ENCODE assay signal across 8 mouse cellular contexts in genomic region chr12:83630936-83631335, GRCm38 (mm10). TPM values are rescaled to one million over a fixed set of nuclear protein-coding genes. Genes with fewer than 3 reads are reported as not detected.
DNase-seq lines count a peak whose midpoint lies in the region; ATAC-seq lines count a peak whose summit lies in the region.
"Not testable (repeated sequence)": the region's sequence is repeated elsewhere in the genome, so short reads cannot be mapped to it uniquely, and the experiment has no call there.

Rbm25 (plus strand) TSS chr12:83631236.

- H3K27ac ChIP-seq in brown adipose tissue, adult 24 weeks (replicated peaks; ENCODE audit: low read depth, low read length) = peak within 1 kb of the TSS; percentile 93
- peak within 1 kb of the TSS; percentile 96 for H3K27ac ChIP-seq in forebrain, embryonic 16.5 days (ENCODE audit: low read length)
- H3K27ac ChIP-seq in heart, embryonic 14.5 days (replicated peaks in 1 of 2; ENCODE audit: control insufficient read depth in 1 of 2, insufficient read depth in 1 of 2, low read depth in 2 of 2, low read length in 2 of 2) = peak within 1 kb of the TSS; percentile 95 to 97
- H3K27ac ChIP-seq in intestine, embryonic 15.5 days = peak within 1 kb of the TSS; percentile 97
- H3K27ac ChIP-seq in lung, embryonic 15.5 days = peak within 1 kb of the TSS; percentile 93
- peak within 1 kb of the TSS; percentile 97 for H3K27ac ChIP-seq in neural tube, embryonic 13.5 days (replicated peaks)

- H3K4me3 ChIP-seq in brown adipose tissue, adult 24 weeks (ENCODE audit: insufficient read depth, low read depth, low read length) = peak within 1 kb of the TSS; percentile 87
- peak within 1 kb of the TSS; percentile 100 for H3K4me3 ChIP-seq in forebrain, embryonic 16.5 days (replicated peaks; ENCODE audit: low read length)
- H3K4me3 ChIP-seq in heart, embryonic 14.5 days (ENCODE audit: control insufficient read depth in 1 of 2, insufficient read depth in 1 of 2, low read depth in 1 of 2, low read length in 2 of 2) = peak within 1 kb of the TSS; percentile 80 to 95
- peak within 1 kb of the TSS; percentile 86 for H3K4me3 ChIP-seq in intestine, embryonic 15.5 days (replicated peaks)
- H3K4me3 ChIP-seq in lung, embryonic 15.5 days = peak within 1 kb of the TSS; percentile 61
- peak within 1 kb of the TSS; percentile 97 for H3K4me3 ChIP-seq in neural tube, embryonic 13.5 days

- H3K9me3 ChIP-seq in forebrain, embryonic 16.5 days (ENCODE audit: control insufficient read depth, low read length); heart, embryonic 14.5 days (ENCODE audit: control insufficient read depth, low read length); intestine, embryonic 15.5 days; lung, embryonic 15.5 days; neural tube, embryonic 13.5 days: not testable (repeated sequence)

- not testable (repeated sequence) for H3K36me3 ChIP-seq in forebrain, embryonic 16.5 days (ENCODE audit: control insufficient read depth, insufficient read depth); intestine, embryonic 15.5 days; lung, embryonic 15.5 days; neural tube, embryonic 13.5 days
- H3K36me3 ChIP-seq in heart, embryonic 14.5 days (ENCODE audit: control insufficient read depth, insufficient read depth, low read length) = peaks cover 11% of the 10 kb centered on the region

- ATAC-seq in CD4-positive, CD25-positive, alpha-beta regulatory T cell, adult 4 months; forebrain, embryonic 16.5 days; heart, embryonic 14.5 days (ENCODE audit: insufficient number of reproducible peaks, insufficient read depth, low FRiP score, low read depth); intestine, embryonic 15.5 days; lung, embryonic 15.5 days (ENCODE audit: borderline replicate concordance, extremely low read depth, low FRiP score, low TSS enrichment); neural tube, embryonic 13.5 days (ENCODE audit: low read depth): not testable (repeated sequence)

- intact Hi-C loops in left cerebral cortex, postnatal 14 days (cut with DNase I) = not testable (repeated sequence)

- peak within 1 kb of the TSS; percentile 70 for H3K9ac ChIP-seq in forebrain, embryonic 16.5 days (replicated peaks; ENCODE audit: low read depth, low read length)
- H3K9ac ChIP-seq in heart, embryonic 14.5 days (ENCODE audit: low read length) = peak within 1 kb of the TSS; percentile 99
- H3K9ac ChIP-seq in intestine, embryonic 15.5 days = peak within 1 kb of the TSS; percentile 90
- H3K9ac ChIP-seq in lung, embryonic 15.5 days = peak within 1 kb of the TSS; percentile 82
- H3K9ac ChIP-seq in neural tube, embryonic 13.5 days = peak within 1 kb of the TSS; percentile 99

- peak within 1 kb of the TSS; percentile 77 for H3K4me2 ChIP-seq in forebrain, embryonic 16.5 days (ENCODE audit: low read length)
- H3K4me2 ChIP-seq in heart, embryonic 14.5 days (ENCODE audit: low read length) = peak within 1 kb of the TSS; percentile 80
- peak within 1 kb of the TSS; percentile 57 for H3K4me2 ChIP-seq in intestine, embryonic 15.5 days (replicated peaks)
- H3K4me2 ChIP-seq in lung, embryonic 15.5 days = peak within 1 kb of the TSS; percentile 54
- peak within 1 kb of the TSS; percentile 63 for H3K4me2 ChIP-seq in neural tube, embryonic 13.5 days

- not testable (repeated sequence) for DNase-seq in left cerebral cortex, postnatal 14 days (ENCODE audit: low spot score in 2 of 2)

- not testable (repeated sequence) for H3K4me1 ChIP-seq in brown adipose tissue, adult 24 weeks (ENCODE audit: control insufficient read depth, insufficient read depth, insufficient read length, low read length); forebrain, embryonic 16.5 days (replicated peaks; ENCODE audit: control insufficient read depth, insufficient read depth, low read length); heart, embryonic 14.5 days (ENCODE audit: control insufficient read depth in 2 of 2, insufficient read depth in 2 of 2, low read length in 2 of 2); intestine, embryonic 15.5 days (replicated peaks); lung, embryonic 15.5 days
- peaks cover 14% of the 10 kb centered on the region for H3K4me1 ChIP-seq in neural tube, embryonic 13.5 days (replicated peaks)

- no CpG with 5 or more reads among the region's 5 CpGs for WGBS in forebrain, embryonic 16.5 days
- no CpG with 5 or more reads among the region's 5 CpGs for WGBS in heart, embryonic 14.5 days
- WGBS in intestine, embryonic 15.5 days = no CpG with 5 or more reads among the region's 5 CpGs
- no CpG with 5 or more reads among the region's 5 CpGs for WGBS in lung, embryonic 15.5 days
- no CpG with 5 or more reads among the region's 5 CpGs for WGBS in neural tube, embryonic 13.5 days

- H3K27me3 ChIP-seq in forebrain, embryonic 16.5 days (replicated peaks; ENCODE audit: control insufficient read depth, insufficient read depth, low read length); heart, embryonic 14.5 days (ENCODE audit: control insufficient read depth, insufficient read depth, low read length); intestine, embryonic 15.5 days (replicated peaks); lung, embryonic 15.5 days; neural tube, embryonic 13.5 days: not testable (repeated sequence)

RNA-seq across cellular contexts. Expression of gene Rbm25, which starts in this region (rescaled TPM):
- polyA plus RNA-seq in CD4-positive, CD25-positive, alpha-beta regulatory T cell, adult 4 months (2017; shearing (Covaris generic)) = 100 to 1,000 TPM; 420 to 458 TPM
- 27.9 and 46.4 TPM in 2 replicates for polyA plus RNA-seq in brown adipose tissue, adult 24 weeks (2012; ENCODE audit: insufficient read depth, insufficient read length, missing spikeins)
- 271 and 316 TPM in 2 replicates for polyA plus RNA-seq in forebrain, embryonic 16.5 days (2015; fragmentation: Nextera tagmentation; extraction: Ambion mirVana)
- 140 and 157 TPM in 2 replicates for polyA plus RNA-seq in heart, embryonic 14.5 days (2014; fragmentation: Nextera tagmentation; extraction: Ambion mirVana)
- polyA plus RNA-seq in intestine, embryonic 15.5 days (2015; fragmentation: Nextera tagmentation; extraction: Ambion mirVana) = 219 and 237 TPM in 2 replicates
- 100 to 1,000 TPM; 114 to 119 TPM for total RNA-seq in left cerebral cortex, postnatal 14 days (2021)
- 227 and 250 TPM in 2 replicates for polyA plus RNA-seq in lung, embryonic 15.5 days (2015; fragmentation: Nextera tagmentation; extraction: Ambion mirVana)
- polyA plus RNA-seq in neural tube, embryonic 13.5 days (2015; fragmentation: Nextera tagmentation; extraction: Ambion mirVana) = 273 and 280 TPM in 2 replicates
